Mouse (Mus musculus): ENCODE measurements around the gene Lif.
A peak's percentile ranks its signal among the peaks of the same experiment; 100 is the strongest.

Lif gene

GRCm38 (mm10) chr11:4231435-4231834, 25.9 kb upstream of the Lif start:
- no peak for DNase-seq (ENCODE audit: low read depth)

DNA sequence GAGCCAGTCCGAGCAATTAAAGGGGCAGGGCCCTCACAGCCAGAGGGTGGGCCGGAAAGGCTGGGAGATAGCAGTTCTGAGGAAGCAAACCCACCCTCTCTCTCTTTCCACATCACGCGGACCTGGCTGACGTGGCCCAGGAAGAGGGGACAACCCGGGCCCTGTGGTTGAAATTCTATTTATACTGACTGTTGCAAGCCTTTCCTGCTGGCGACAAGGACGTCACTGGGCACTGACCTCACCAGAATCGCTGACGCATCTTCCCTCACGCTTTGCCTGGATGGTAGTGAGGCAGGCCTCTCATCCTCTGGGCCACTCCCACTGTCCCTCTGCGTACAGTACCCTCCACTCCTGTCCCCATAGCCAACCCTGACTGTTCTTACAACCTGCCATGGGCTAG, 24.7 kb upstream of the Lif start:
- DNase-seq (ENCODE audit: low read depth), result peak; percentile 94

- no peak for DNase-seq (ENCODE audit: low read depth)
Observed at GRCm38 (mm10) chr11:4235052-4235655, 22.2 kb upstream of the Lif start.

GRCm38 (mm10) chr11:4235665-4236545, 21.5 kb upstream of the Lif start, which contains the start of gene Osm:
Gene Osm, plus strand, starts transcription at chr11:4236420.
- DNase-seq (ENCODE audit: low read depth), result peak; percentile 94

- peak; percentile 94 for DNase-seq (ENCODE audit: low read depth)
Observed at GRCm38 (mm10) chr11:4236546-4237067, 20.8 kb upstream of the Lif start.

GRCm38 (mm10) chr11:4237389-4237912, 19.9 kb upstream of the Lif start:
- peak; percentile 89 for DNase-seq (ENCODE audit: low read depth)

DNA sequence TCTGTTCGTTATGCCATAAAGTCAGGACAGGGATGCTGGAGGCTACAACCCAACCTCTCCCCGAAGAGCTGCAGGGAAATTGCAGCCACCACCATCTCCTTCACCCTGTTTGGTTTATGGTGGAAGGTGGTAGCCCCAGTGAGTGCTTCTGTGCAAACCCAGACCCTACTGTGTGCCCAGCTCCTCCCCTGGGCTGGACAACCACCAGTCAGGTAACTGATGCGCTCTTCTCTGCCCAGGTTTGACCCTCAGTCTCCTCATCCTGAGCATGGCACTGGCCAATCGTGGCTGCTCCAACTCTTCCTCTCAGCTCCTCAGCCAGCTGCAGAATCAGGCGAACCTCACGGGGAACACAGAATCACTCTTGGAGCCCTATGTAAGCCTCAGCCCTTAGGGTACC, 19.2 kb upstream of the Lif start:
- no peak for DNase-seq (ENCODE audit: low read depth)

GRCm38 (mm10) chr11:4239691-4240090, 17.7 kb upstream of the Lif start:
- DNase-seq (ENCODE audit: low read depth), result no peak

GRCm38 (mm10) chr11:4240151-4240550, 17.2 kb upstream of the Lif start:
- peak; percentile 65 for DNase-seq (ENCODE audit: low read depth)

DNA sequence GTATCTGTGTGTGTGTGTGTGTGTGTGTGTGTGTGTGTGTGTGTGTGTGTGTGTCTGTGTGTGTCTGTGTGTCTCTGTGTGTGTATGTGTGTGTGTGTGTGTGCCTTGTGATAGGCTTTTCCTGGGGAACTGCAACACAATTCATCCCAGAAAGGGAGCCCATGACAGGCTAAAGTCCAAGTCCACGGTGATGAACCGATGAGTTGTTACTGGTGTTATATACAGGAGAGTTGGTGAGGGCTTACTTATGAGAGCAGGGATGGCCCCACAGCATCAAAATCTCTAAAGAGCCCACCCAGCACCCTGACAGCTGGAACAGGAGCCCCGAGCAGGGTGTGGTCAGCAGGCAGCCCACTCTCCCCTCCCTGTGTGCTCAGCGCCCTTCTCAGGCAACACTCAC, 16.2 kb upstream of the Lif start:
- DNase-seq (ENCODE audit: low read depth), result no peak

DNA sequence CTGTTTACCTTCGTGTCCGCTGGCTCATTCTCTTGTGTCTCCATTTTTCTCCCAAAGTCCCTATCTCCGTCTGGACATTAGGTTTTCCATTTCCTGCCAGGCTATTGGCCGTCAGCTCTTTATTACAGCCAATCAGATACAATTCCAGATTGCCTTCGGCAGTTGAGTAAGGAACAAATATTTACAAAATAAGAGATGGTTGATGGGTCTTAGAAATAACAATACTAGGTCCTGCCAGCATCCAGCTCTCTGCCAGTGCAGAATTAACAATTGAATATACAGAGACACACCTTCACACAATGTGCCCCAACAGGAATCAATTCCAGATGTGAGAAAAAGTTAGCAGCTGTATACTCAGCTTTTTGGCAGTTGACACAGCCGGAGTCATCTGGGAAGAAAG, 11.2 kb upstream of the Lif start:
- DNase-seq (ENCODE audit: low read depth), result no peak

DNA sequence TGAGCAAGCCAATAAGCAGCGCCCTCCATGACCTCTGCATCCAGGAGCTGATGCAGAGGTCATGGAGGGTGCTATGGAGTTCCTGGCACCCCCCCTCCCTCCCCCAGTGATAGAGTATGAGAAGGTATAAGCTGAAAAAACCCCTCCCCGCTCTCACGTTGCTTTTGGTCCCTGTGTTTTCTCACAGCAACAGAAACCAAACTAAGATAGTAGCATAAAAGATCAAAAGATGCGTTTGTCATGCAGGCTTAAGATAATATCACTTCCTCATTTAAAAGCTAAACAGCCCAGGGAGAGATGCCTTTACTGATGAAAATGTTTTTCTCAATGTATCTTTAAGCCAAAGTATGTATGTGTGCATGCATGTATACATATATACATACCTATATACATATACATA, 10.7 kb upstream of the Lif start:
- no peak for DNase-seq (ENCODE audit: low read depth)

- DNase-seq (ENCODE audit: low read depth), result no peak
Observed at GRCm38 (mm10) chr11:4247201-4247959, 10.0 kb upstream of the Lif start.

GRCm38 (mm10) chr11:4249151-4249550, 8.2 kb upstream of the Lif start:
- DNase-seq (ENCODE audit: low read depth), result no peak

GRCm38 (mm10) chr11:4250290-4250689, 7.1 kb upstream of the Lif start:
- no peak for DNase-seq (ENCODE audit: low read depth)

- peak; percentile 81 for DNase-seq (ENCODE audit: low read depth)
Observed at GRCm38 (mm10) chr11:4251376-4251775, 6.0 kb upstream of the Lif start.

GRCm38 (mm10) chr11:4252886-4253285, 4.5 kb upstream of the Lif start:
- DNase-seq (ENCODE audit: low read depth), result no peak

DNA sequence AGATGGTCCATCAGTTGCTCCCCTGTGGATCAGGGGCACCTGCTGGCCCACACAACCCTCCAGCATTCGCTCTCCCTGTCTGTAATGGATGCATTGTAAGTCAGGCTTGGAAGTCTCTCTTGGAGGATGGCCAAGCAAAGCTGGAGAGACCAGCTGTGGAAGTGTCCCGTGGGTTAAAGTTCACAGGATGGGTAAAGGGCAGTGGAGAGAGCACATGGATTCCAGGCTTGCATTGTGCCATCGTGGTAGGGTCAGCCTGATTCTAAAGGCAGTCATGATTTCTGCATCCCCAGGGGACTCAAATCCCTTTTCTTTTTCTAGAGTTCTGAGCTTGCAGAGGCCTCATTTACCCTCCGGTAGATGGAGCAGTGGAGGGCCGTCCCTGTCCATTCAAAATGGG, 399 bp downstream of the Lif start:
- no peak for DNase-seq (ENCODE audit: low read depth)

- DNase-seq (ENCODE audit: low read depth), result peak; percentile 85
Observed at GRCm38 (mm10) chr11:4258657-4259082, 1.3 kb downstream of the Lif start.

GRCm38 (mm10) chr11:4260463-4261187, 3.3 kb downstream of the Lif start:
- DNase-seq (ENCODE audit: low read depth), result peak; percentile 63

DNA sequence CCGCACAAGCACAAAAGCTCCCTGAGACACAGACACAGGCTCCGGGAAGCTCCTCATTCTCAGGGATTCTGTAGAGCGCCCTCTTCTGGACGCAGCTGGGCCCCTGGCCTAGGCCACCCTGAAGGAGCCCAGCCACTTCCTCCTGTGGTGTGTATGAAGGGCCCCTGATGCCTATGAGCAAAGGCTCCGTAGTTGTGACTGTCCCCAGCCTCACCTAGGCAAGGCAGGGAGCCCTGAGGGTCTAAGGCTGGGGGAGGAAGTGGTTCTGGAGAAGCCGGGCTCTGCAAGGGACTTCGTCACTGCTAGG, 3.8 kb downstream of the Lif start:
- peak; percentile 78 for DNase-seq (ENCODE audit: low read depth)

GRCm38 (mm10) chr11:4261969-4262368, 4.6 kb downstream of the Lif start:
- peak; percentile 77 for DNase-seq (ENCODE audit: low read depth)
